Mouse (Mus musculus): ENCODE measurements around the gene Olfr1472.
"Not testable (repeated sequence)": the region's sequence is repeated elsewhere in the genome, so short reads cannot be mapped to it uniquely, and the experiment has no call there.

Gene Olfr1472

GRCm38 (mm10) chr19:13455986-13456385 lies at the start of gene Olfr1472:
Olfr1472 (minus strand) TSS chr19:13456086.
- DNase-seq (ENCODE audit: inconsistent age in 2 of 2, low spot score in 1 of 2) = no peak

DNA sequence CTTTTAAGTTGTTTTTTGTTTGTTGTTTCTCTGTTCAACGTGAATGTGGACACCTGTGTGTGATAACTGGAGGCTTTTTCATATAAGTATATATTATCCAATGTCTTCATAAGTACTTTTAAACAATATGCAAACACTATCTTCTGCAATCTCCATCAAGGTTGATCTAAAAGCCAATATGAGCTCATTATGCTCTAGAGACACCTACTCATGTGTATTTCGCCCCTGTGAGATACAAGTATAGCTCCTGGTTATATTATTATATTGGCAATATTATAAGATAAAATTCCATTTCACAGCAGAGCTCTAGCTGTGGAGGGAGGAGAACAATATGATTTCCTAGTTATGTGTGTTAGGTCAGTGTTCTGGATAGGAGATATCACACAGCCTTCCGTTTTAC lies 44.4 kb upstream of the Olfr1472 start, which contains the start of gene Olfr1477:
Gene Olfr1477, plus strand, starts transcription at position 301 of the 400 bp plus-strand sequence.
- no peak for DNase-seq (ENCODE audit: inconsistent age in 2 of 2, low spot score in 1 of 2)

DNA sequence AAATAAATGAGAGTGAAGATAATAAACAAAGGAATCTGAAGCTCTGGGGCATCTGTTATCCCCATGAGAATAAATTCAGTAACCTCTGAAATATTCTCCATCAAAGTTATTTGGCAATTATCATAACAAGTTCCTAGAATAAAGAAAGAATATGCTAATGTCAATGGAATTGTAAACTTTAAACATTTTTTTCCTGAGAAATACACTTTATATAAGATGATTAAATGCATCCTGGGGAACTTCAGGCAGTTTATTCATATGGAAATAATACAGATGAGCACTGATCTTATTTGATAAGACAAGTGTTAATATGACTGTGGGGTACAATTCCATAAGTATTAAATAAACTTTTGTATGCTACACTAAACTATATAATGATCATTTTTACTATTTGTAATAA lies 24.2 kb upstream of the Olfr1472 start, which contains the start of gene Olfr1475:
Gene Olfr1475, minus strand, starts transcription at position 101 of the 400 bp plus-strand sequence.
- DNase-seq (ENCODE audit: inconsistent age in 2 of 2, low spot score in 1 of 2) = no peak

GRCm38 (mm10) chr19:13469265-13469664 lies 13.4 kb upstream of the Olfr1472 start, which contains the start of gene Olfr1474:
Olfr1474 (plus strand) TSS chr19:13469565.
- not testable (repeated sequence) for DNase-seq (ENCODE audit: inconsistent age in 2 of 2, low spot score in 1 of 2)

DNA sequence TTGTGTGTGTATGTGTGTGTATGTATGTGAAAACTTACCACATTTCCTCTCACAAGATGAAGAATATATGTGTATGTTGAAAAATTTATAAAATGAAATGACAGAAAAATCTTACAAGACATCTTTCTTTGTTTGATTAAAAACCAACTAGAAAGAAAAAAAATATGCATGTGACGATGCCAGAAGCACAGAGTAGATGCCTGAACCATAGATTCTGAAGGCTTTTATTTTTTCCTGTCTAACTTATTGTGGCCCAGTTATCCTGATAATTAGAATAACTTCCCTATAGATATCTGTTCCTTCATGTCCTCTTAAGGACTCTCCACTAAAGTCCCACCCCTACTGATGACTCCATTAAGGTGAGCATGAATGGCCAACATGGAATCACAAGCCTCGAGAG lies 12.8 kb downstream of the Olfr1472 start, which contains the start of gene Olfr1471:
Gene Olfr1471, plus strand, starts transcription at position 301 of the 400 bp plus-strand sequence.
- not testable (repeated sequence) for DNase-seq (ENCODE audit: inconsistent age in 2 of 2, low spot score in 1 of 2)

- no peak for DNase-seq (ENCODE audit: inconsistent age in 2 of 2, low spot score in 1 of 2)
Observed at GRCm38 (mm10) chr19:13407549-13407948, 48.3 kb downstream of the Olfr1472 start, which contains the start of gene Olfr1469. Olfr1469 (plus strand) TSS chr19:13407849.
